Mouse (Mus musculus): ENCODE results near the gene Zranb2. TPM values are rescaled to one million over a fixed set of nuclear protein-coding genes. Genes with fewer than 3 reads are reported as not detected.
A peak's percentile ranks its signal among the peaks of the same experiment; 100 is the strongest.

Zranb2 gene
- polyA plus RNA-seq, 1 experiment from 2014 or later: 119 TPM

- Histone ChIP-seq H3K27ac (ENCODE audit: low read depth, low read length) (no peak overlapping the region), H3K4me3 (ENCODE audit: low read depth, low read length) (no peak overlapping the region), H3K36me3 (ENCODE audit: control insufficient read depth, insufficient read depth, low read length) (no peaks in the 10 kb centered on the region), H3K9me3 (ENCODE audit: control insufficient read depth, low read length) (no peaks in the 10 kb centered on the region), H3K4me1 (replicated peaks; ENCODE audit: control insufficient read depth, insufficient read depth, low read length) (no peaks in the 10 kb centered on the region), H3K4me2 (no peak overlapping the region), H3K27me3 (replicated peaks; ENCODE audit: control insufficient read depth, insufficient read depth, low read length) (no peaks in the 10 kb centered on the region), H3K9ac (ENCODE audit: low read depth, low read length) (no peak overlapping the region)
- no peak for DNase-seq (ENCODE audit: low spot score)
- WGBS: 75% methylated on average over 7 of the region's 7 CpGs
- no peak; the same call in 1 of the 2 replicates for ATAC-seq (replicated peaks; ENCODE audit: low FRiP score)
Observed at GRCm38 (mm10) chr3:157597837-157598379, 63.9 kb downstream of the Zranb2 start.

MicroRNAs encoded within 50 kb of the gene (microRNA counts, 519-probe panel; counts per million panel counts)
- microRNA mmu-miR-186: not detected

Small RNA genes within 50 kb of the gene (microRNA-seq; reads per million reads assigned to microRNA genes)
- 790 reads per million, percentile 70 among the genes with 10 or more reads in this experiment for gene Mir186 (ENCODE audit: borderline number of aligned reads)

Other genes starting within 250 kb of the Zranb2 start
- gene Ptger3, start 32.7 kb downstream of the Zranb2 start, polyA plus RNA-seq (2014; fragmentation: Nextera tagmentation; extraction: Ambion mirVana): 15.8 and 18.0 TPM in 2 replicates

Data from liver, embryonic 11.5 days (tissue).